Mouse (Mus musculus): ENCODE results near the gene Klk10.

Gene Klk10

GRCm38 (mm10) chr7:43791591-43791990 lies 10.8 kb downstream of the Klk10 start, which contains the start of gene Klk9:
Klk9 (plus strand) TSS chr7:43791891.
- DNase-seq (ENCODE audit: extremely low read depth, low read depth, low spot score): no peak

- DNase-seq (ENCODE audit: extremely low read depth, low read depth, low spot score): no peak
Observed at GRCm38 (mm10) chr7:43796355-43796754, 15.5 kb downstream of the Klk10 start.

GRCm38 (mm10) chr7:43797333-43797769 lies 16.5 kb downstream of the Klk10 start, which contains the start of gene Klk8:
Klk8 (plus strand) TSS chr7:43797577.
- DNase-seq (ENCODE audit: extremely low read depth, low read depth, low spot score): no peak

- no peak for DNase-seq (ENCODE audit: extremely low read depth, low read depth, low spot score)
Observed at GRCm38 (mm10) chr7:43797844-43798462, 17.1 kb downstream of the Klk10 start.

- no peak for DNase-seq (ENCODE audit: extremely low read depth, low read depth, low spot score)
Observed at GRCm38 (mm10) chr7:43799876-43800275, 19.0 kb downstream of the Klk10 start.

GRCm38 (mm10) chr7:43810994-43811393 lies 30.2 kb downstream of the Klk10 start, which contains the start of gene Klk7:
Klk7 (plus strand) TSS chr7:43811294.
- DNase-seq (ENCODE audit: extremely low read depth, low read depth, low spot score): no peak

- no peak for DNase-seq (ENCODE audit: extremely low read depth, low read depth, low spot score)
Observed at GRCm38 (mm10) chr7:43815211-43815610, 34.4 kb downstream of the Klk10 start.

- no peak for DNase-seq (ENCODE audit: extremely low read depth, low read depth, low spot score)
Observed at GRCm38 (mm10) chr7:43816746-43817145, 35.9 kb downstream of the Klk10 start.

- DNase-seq (ENCODE audit: extremely low read depth, low read depth, low spot score): no peak
Observed at GRCm38 (mm10) chr7:43821581-43821980, 40.7 kb downstream of the Klk10 start.

- DNase-seq (ENCODE audit: extremely low read depth, low read depth, low spot score): no peak
Observed at GRCm38 (mm10) chr7:43824199-43824598, 43.4 kb downstream of the Klk10 start, which contains the start of gene Klk6. Klk6 (plus strand) TSS chr7:43824499.

- no peak for DNase-seq (ENCODE audit: extremely low read depth, low read depth, low spot score)
Observed at GRCm38 (mm10) chr7:43826056-43826455, 45.2 kb downstream of the Klk10 start.

GRCm38 (mm10) chr7:43827706-43828105 lies 46.9 kb downstream of the Klk10 start:
- no peak for DNase-seq (ENCODE audit: extremely low read depth, low read depth, low spot score)

GRCm38 (mm10) chr7:43829006-43829405 lies 48.2 kb downstream of the Klk10 start:
- no peak for DNase-seq (ENCODE audit: extremely low read depth, low read depth, low spot score)

Measured in fat pad, adult 2 months (tissue).